ENCODE assay signal across 26 mouse cellular contexts in the genomic region with DNA sequence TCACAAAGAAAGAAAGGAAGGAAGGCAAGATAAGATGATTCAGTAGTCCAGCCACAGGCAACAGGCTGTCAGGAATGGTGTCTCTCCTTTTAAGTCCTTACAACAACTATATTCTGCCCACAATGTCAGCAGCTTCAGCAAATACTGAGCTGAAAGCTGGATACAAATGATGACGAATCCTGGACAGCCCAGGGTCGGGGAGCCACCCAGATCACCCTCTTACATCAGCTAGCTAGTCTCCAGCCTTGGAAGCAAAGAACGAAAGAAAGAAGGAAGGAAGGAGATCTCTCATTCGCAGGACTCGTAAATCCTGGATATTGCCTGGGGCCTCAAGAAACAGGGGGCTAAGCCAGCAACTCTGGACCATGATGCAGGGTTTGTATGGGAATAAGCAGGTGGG. TPM values are rescaled to one million over a fixed set of nuclear protein-coding genes. Genes with fewer than 3 reads are reported as not detected.
"Had no signal": no experiment of that assay in that cellular context is flagged by ENCODE, and none has a peak within 500 bp of the region (broad histone marks: within the 10 kb centered on the region; RNA-seq: fewer than 3 reads in every experiment).

No protein-coding gene starts in this region.

- H3K36me3 ChIP-seq: kidney, embryonic 15.5 days; limb, embryonic 15.5 days; midbrain, embryonic 10.5 days; midbrain, embryonic 13.5 days; neural tube, embryonic 12.5 days; neural tube, embryonic 15.5 days had no signal

- H3K4me2 ChIP-seq: kidney, embryonic 15.5 days; limb, embryonic 15.5 days; liver, embryonic 11.5 days; lung, embryonic 14.5 days; midbrain, embryonic 13.5 days; neural tube, embryonic 12.5 days; neural tube, embryonic 15.5 days had no signal

- H3K27ac ChIP-seq: kidney, embryonic 15.5 days; limb, embryonic 15.5 days; liver, embryonic 14.5 days; midbrain, embryonic 10.5 days; midbrain, embryonic 13.5 days; neural tube, embryonic 12.5 days; neural tube, embryonic 15.5 days; stomach, postnatal 0 days had no signal

- H3K9me3 ChIP-seq: kidney, embryonic 15.5 days; limb, embryonic 15.5 days; megakaryocyte, embryonic 14.5 days; midbrain, embryonic 10.5 days; midbrain, embryonic 13.5 days; neural tube, embryonic 12.5 days; neural tube, embryonic 15.5 days had no signal

- H3K9ac ChIP-seq: kidney, embryonic 15.5 days; limb, embryonic 15.5 days; liver, embryonic 14.5 days; liver, postnatal 0 days; lung, embryonic 14.5 days; midbrain, embryonic 13.5 days; neural tube, embryonic 12.5 days; neural tube, embryonic 15.5 days had no signal

- H3K27me3 ChIP-seq: kidney, embryonic 15.5 days; midbrain, embryonic 13.5 days; neural tube, embryonic 12.5 days; neural tube, embryonic 15.5 days had no signal

- H3K4me3 ChIP-seq: kidney, embryonic 15.5 days; limb, embryonic 15.5 days; megakaryocyte, embryonic 14.5 days; midbrain, embryonic 10.5 days; midbrain, embryonic 13.5 days; neural tube, embryonic 12.5 days; neural tube, embryonic 15.5 days had no signal

- DNase-seq: kidney, adult 8-10 months; kidney, postnatal 10 days; kidney, postnatal 36 days; layer of hippocampus, adult 9-11 months; liver, postnatal 0 days; lung, embryonic 14.5 days; lung, postnatal 36 days; right cerebral cortex, adult 18-20 months; right cerebral cortex, postnatal 14 days; right cerebral cortex, postnatal 4 days; thymus, adult 2 months; thymus, postnatal 14 days; thymus, postnatal 4 days had no signal

- ATAC-seq: liver, postnatal 0 days; lung, postnatal 0 days; midbrain, embryonic 13.5 days; midbrain, embryonic 16.5 days had no signal

RNA-seq across cellular contexts. Expression of a gene that starts 44.8 kb away (rescaled TPM):
- total RNA-seq: monocyte, adult 5-6 weeks had no signal
